Mouse (Mus musculus): ENCODE results near the gene Pcca. TPM values are rescaled to one million over a fixed set of nuclear protein-coding genes. Genes with fewer than 3 reads are reported as not detected.

Gene Pcca
- polyA plus RNA-seq, 1 experiment from 2014 or later, result 36.5 TPM

- peak overlapping the region; percentile 64; the same call in 1 of the 2 replicates for H3K27ac ChIP-seq
- no peak overlapping the region for H3K9ac ChIP-seq
- no peaks in the 10 kb centered on the region for H3K27me3 ChIP-seq
- no peak overlapping the region for H3K4me3 ChIP-seq
- WGBS, result 81% methylated on average over 2 of the region's 2 CpGs
- no peaks in the 10 kb centered on the region for H3K36me3 ChIP-seq
- no peak overlapping the region for H3K4me2 ChIP-seq (replicated peaks)
- H3K4me1 ChIP-seq, result peaks cover 11% of the 10 kb centered on the region; the same call in 1 of the 2 replicates
- H3K9me3 ChIP-seq, result no peaks in the 10 kb centered on the region
- ATAC-seq (ENCODE audit: insufficient number of reproducible peaks, insufficient read depth, low FRiP score, low TSS enrichment), result no peak
Observed at GRCm38 (mm10) chr14:122608323-122608722, 74.2 kb downstream of the Pcca start.

GRCm38 (mm10) chr14:122611035-122611434 is 76.9 kb downstream of the Pcca start:
- H3K36me3 ChIP-seq, result no peaks in the 10 kb centered on the region
- no peak overlapping the region for H3K27ac ChIP-seq
- H3K27me3 ChIP-seq, result no peaks in the 10 kb centered on the region
- H3K9ac ChIP-seq, result no peak overlapping the region
- H3K9me3 ChIP-seq, result no peaks in the 10 kb centered on the region
- H3K4me3 ChIP-seq, result no peak overlapping the region
- no peak overlapping the region for H3K4me2 ChIP-seq (replicated peaks)
- no peak for ATAC-seq (ENCODE audit: insufficient number of reproducible peaks, insufficient read depth, low FRiP score, low TSS enrichment)
- WGBS, result 85% methylated on average over 4 of the region's 4 CpGs
- peaks cover 11% of the 10 kb centered on the region; the same call in 1 of the 2 replicates for H3K4me1 ChIP-seq

- no peaks in the 10 kb centered on the region for H3K27me3 ChIP-seq
- H3K9me3 ChIP-seq, result no peaks in the 10 kb centered on the region
- no peak overlapping the region for H3K4me3 ChIP-seq
- H3K27ac ChIP-seq, result no peak overlapping the region
- WGBS, result 90% methylated on average over 3 of the region's 3 CpGs
- H3K36me3 ChIP-seq, result no peaks in the 10 kb centered on the region
- no peak overlapping the region for H3K9ac ChIP-seq
- ATAC-seq (ENCODE audit: insufficient number of reproducible peaks, insufficient read depth, low FRiP score, low TSS enrichment), result no peak
- H3K4me1 ChIP-seq, result peaks cover 7% of the 10 kb centered on the region; the same call in 1 of the 2 replicates
- no peak overlapping the region for H3K4me2 ChIP-seq (replicated peaks)
Observed at GRCm38 (mm10) chr14:122612317-122612716, 78.2 kb downstream of the Pcca start.

- Histone ChIP-seq H3K27me3 (no peaks in the 10 kb centered on the region), H3K4me1 (no peaks in the 10 kb centered on the region), H3K9me3 (no peaks in the 10 kb centered on the region), H3K36me3 (no peaks in the 10 kb centered on the region), H3K27ac (no peak overlapping the region), H3K9ac (no peak overlapping the region), H3K4me2 (replicated peaks) (no peak overlapping the region), H3K4me3 (no peak overlapping the region)
- no peak for ATAC-seq (ENCODE audit: insufficient number of reproducible peaks, insufficient read depth, low FRiP score, low TSS enrichment)
- WGBS, result 87% methylated on average over 2 of the region's 2 CpGs
Observed at GRCm38 (mm10) chr14:122617656-122618055, 83.5 kb downstream of the Pcca start.

- no peak overlapping the region for H3K27ac ChIP-seq
- WGBS, result 88% methylated on average over 2 of the region's 2 CpGs
- no peaks in the 10 kb centered on the region for H3K4me1 ChIP-seq
- H3K4me2 ChIP-seq (replicated peaks), result no peak overlapping the region
- ATAC-seq (ENCODE audit: insufficient number of reproducible peaks, insufficient read depth, low FRiP score, low TSS enrichment), result no peak
- no peak overlapping the region for H3K4me3 ChIP-seq
- H3K36me3 ChIP-seq, result no peaks in the 10 kb centered on the region
- no peaks in the 10 kb centered on the region for H3K9me3 ChIP-seq
- no peaks in the 10 kb centered on the region for H3K27me3 ChIP-seq
- H3K9ac ChIP-seq, result no peak overlapping the region
Observed at GRCm38 (mm10) chr14:122633416-122633815, 99.3 kb downstream of the Pcca start.

- no peaks in the 10 kb centered on the region for H3K36me3 ChIP-seq
- H3K9ac ChIP-seq, result no peak overlapping the region
- whole genome bisulfite sequencing, result 51% methylated on average over 6 of the region's 6 CpGs
- no peak overlapping the region for H3K4me3 ChIP-seq
- no peak overlapping the region for H3K27ac ChIP-seq
- ATAC-seq (ENCODE audit: insufficient number of reproducible peaks, insufficient read depth, low FRiP score, low TSS enrichment), result no peak
- H3K9me3 ChIP-seq, result no peaks in the 10 kb centered on the region
- H3K4me2 ChIP-seq (replicated peaks), result no peak overlapping the region
- no peaks in the 10 kb centered on the region for H3K27me3 ChIP-seq
- H3K4me1 ChIP-seq, result no peaks in the 10 kb centered on the region
Observed at GRCm38 (mm10) chr14:122636601-122637000, 102.5 kb downstream of the Pcca start.

GRCm38 (mm10) chr14:122637798-122638555 is 103.9 kb downstream of the Pcca start:
- Histone ChIP-seq H3K4me3 (no peak overlapping the region), H3K36me3 (no peaks in the 10 kb centered on the region), H3K4me1 (no peaks in the 10 kb centered on the region), H3K9me3 (no peaks in the 10 kb centered on the region), H3K27ac (no peak overlapping the region), H3K9ac (no peak overlapping the region), H3K4me2 (replicated peaks) (no peak overlapping the region), H3K27me3 (no peaks in the 10 kb centered on the region)
- ATAC-seq (ENCODE audit: insufficient number of reproducible peaks, insufficient read depth, low FRiP score, low TSS enrichment), result no peak
- WGBS, result 47% methylated on average over 5 of the region's 5 CpGs

- no peak overlapping the region for H3K27ac ChIP-seq
- H3K27me3 ChIP-seq, result no peaks in the 10 kb centered on the region
- no peaks in the 10 kb centered on the region for H3K9me3 ChIP-seq
- ATAC-seq (ENCODE audit: insufficient number of reproducible peaks, insufficient read depth, low FRiP score, low TSS enrichment), result no peak
- H3K9ac ChIP-seq, result no peak overlapping the region
- no peak overlapping the region for H3K4me2 ChIP-seq (replicated peaks)
- 89% methylated on average over 2 of the region's 2 CpGs for WGBS
- H3K4me1 ChIP-seq, result no peaks in the 10 kb centered on the region
- no peaks in the 10 kb centered on the region for H3K36me3 ChIP-seq
- no peak overlapping the region for H3K4me3 ChIP-seq
Observed at GRCm38 (mm10) chr14:122639168-122639720, 105.1 kb downstream of the Pcca start.

- no peak for ATAC-seq (ENCODE audit: insufficient number of reproducible peaks, insufficient read depth, low FRiP score, low TSS enrichment)
- Histone ChIP-seq H3K4me1 (no peaks in the 10 kb centered on the region), H3K4me3 (no peak overlapping the region), H3K9ac (no peak overlapping the region), H3K36me3 (no peaks in the 10 kb centered on the region), H3K4me2 (replicated peaks) (no peak overlapping the region), H3K27me3 (no peaks in the 10 kb centered on the region), H3K9me3 (no peaks in the 10 kb centered on the region), H3K27ac (no peak overlapping the region)
- WGBS, result 86% methylated on average over 1 of the region's 1 CpGs
Observed at GRCm38 (mm10) chr14:122642432-122642831, 108.3 kb downstream of the Pcca start.

GRCm38 (mm10) chr14:122648214-122648613 is 114.1 kb downstream of the Pcca start:
- H3K9me3 ChIP-seq, result no peaks in the 10 kb centered on the region
- H3K27me3 ChIP-seq, result no peaks in the 10 kb centered on the region
- ATAC-seq (ENCODE audit: insufficient number of reproducible peaks, insufficient read depth, low FRiP score, low TSS enrichment), result no peak
- no peak overlapping the region for H3K9ac ChIP-seq
- WGBS, result 83% methylated on average over 1 of the region's 1 CpGs
- H3K27ac ChIP-seq, result no peak overlapping the region
- H3K4me3 ChIP-seq, result no peak overlapping the region
- no peak overlapping the region for H3K4me2 ChIP-seq (replicated peaks)
- no peaks in the 10 kb centered on the region for H3K36me3 ChIP-seq
- no peaks in the 10 kb centered on the region for H3K4me1 ChIP-seq

- ATAC-seq (ENCODE audit: insufficient number of reproducible peaks, insufficient read depth, low FRiP score, low TSS enrichment), result no peak
- Histone ChIP-seq H3K4me2 (replicated peaks) (no peak overlapping the region), H3K4me1 (no peaks in the 10 kb centered on the region), H3K27ac (no peak overlapping the region), H3K36me3 (no peaks in the 10 kb centered on the region), H3K9me3 (no peaks in the 10 kb centered on the region), H3K9ac (no peak overlapping the region), H3K27me3 (no peaks in the 10 kb centered on the region), H3K4me3 (no peak overlapping the region)
- WGBS, result 77% methylated on average over 3 of the region's 3 CpGs
Observed at GRCm38 (mm10) chr14:122649336-122649950, 115.3 kb downstream of the Pcca start.

- WGBS, result 81% methylated on average over 2 of the region's 2 CpGs
- no peak for ATAC-seq (ENCODE audit: insufficient number of reproducible peaks, insufficient read depth, low FRiP score, low TSS enrichment)
- H3K4me2 ChIP-seq (replicated peaks), result no peak overlapping the region
Observed at GRCm38 (mm10) chr14:122651681-122652080, 117.6 kb downstream of the Pcca start.

More at GRCm38 (mm10) chr14:122651681-122652080, 117.6 kb downstream of the Pcca start:
- H3K27me3 ChIP-seq, result no peaks in the 10 kb centered on the region
- no peaks in the 10 kb centered on the region for H3K36me3 ChIP-seq
- H3K4me1 ChIP-seq, result no peaks in the 10 kb centered on the region
- H3K27ac ChIP-seq, result no peak overlapping the region
- no peak overlapping the region for H3K4me3 ChIP-seq
- H3K9me3 ChIP-seq, result no peaks in the 10 kb centered on the region
- no peak overlapping the region for H3K9ac ChIP-seq
